Mouse (Mus musculus): ENCODE data around the gene Acsl1.

DNA sequence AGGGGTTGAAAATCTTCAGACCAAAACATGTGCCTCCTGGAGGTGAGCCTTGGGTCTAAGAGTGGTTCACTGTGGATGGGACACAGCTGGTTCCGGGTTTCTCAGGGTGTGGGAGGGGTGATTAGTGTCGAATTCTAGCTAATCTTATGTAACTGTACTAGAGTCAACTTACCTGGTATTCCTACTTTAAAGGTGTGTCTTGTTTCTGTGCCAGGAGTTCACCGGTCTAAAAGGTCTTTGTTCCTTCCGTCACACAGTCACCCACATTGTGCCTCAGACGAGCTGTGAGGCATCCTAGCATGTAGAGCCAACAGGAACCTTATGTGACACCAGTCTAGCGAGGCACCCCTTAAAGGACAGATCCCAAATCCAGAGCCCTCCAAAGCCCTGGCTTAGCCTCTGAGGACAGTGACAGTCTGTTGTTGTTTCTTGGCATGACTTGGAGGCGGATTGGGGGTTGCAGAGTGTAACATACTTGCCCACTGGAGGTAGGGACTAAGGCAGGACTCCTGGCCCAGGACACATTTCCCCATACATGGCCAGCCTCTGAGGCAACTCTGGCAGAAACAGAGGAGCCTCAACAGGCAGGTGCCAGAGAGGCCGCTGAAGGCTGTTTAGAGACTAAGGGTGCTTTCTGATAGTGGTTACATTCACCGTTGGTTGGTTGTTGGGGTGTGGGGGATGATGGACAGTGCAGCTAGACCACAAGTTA is 7.1 kb downstream of the Acsl1 start:
- no peak for TF ChIP-seq CTCF (conservative IDR thresholded peaks at IDR 0.05; ENCODE audit: low read length)
- TF ChIP-seq NANOG (IDR thresholded peaks at IDR 0.05; ENCODE audit: borderline replicate concordance, low read length): no peak

Data from E14TG2a.4 (cell line).